Mouse (Mus musculus) small intestine, adult 10 weeks (tissue): Measurements from ENCODE around the gene Gm10309. TPM values are rescaled to one million over a fixed set of nuclear protein-coding genes. Genes with fewer than 3 reads are reported as not detected.

ENCODE experiments used
- polyA plus RNA-seq: library from polyadenylated mRNA; stranded (reverse); fragments of 350-450 nt; fragmentation: Illumina TruSeq; extraction: RNeasy Lipid Tissue Mini Kit (QIAGEN cat#74804); gene quantifications from one replicate; pipeline ENCODE4 v1.2.3, GENCODE M21; 2014; ENCODE audit warnings: low replicate concordance

The Gm10309 gene
- polyA plus RNA-seq, result not detected

GRCm38 (mm10) chr17:86505183-86505631 lies at the start of gene Gm10309:
Gene Gm10309, minus strand, starts transcription at chr17:86505232.

Other genes starting within 250 kb of the Gm10309 start
- gene Epas1, start 248.5 kb upstream of the Gm10309 start, polyA plus RNA-seq, result 19.2 TPM